Mouse (Mus musculus) cortical plate, adult 2 months (tissue): ENCODE results near the gene Vav1.

Experiments used
- CTCF ChIP-seq: fragments of 200-500 bp; IDR thresholded peaks from 2 replicates; pipeline ENCODE4 v1.5.1; 2011; ENCODE audit warnings: mild to moderate bottlenecking, control low read depth, low read length; ENCODE audit not compliant: insufficient read depth; ENCODE audit errors: extremely low read depth
- POLR2A ChIP-seq: fragments of 200-500 bp; IDR thresholded peaks from 2 replicates; pipeline ENCODE4 v1.6.1; 2011; ENCODE audit warnings: mild to moderate bottlenecking, low read length, control low read depth; ENCODE audit not compliant: insufficient read depth; ENCODE audit errors: extremely low read depth

DNA sequence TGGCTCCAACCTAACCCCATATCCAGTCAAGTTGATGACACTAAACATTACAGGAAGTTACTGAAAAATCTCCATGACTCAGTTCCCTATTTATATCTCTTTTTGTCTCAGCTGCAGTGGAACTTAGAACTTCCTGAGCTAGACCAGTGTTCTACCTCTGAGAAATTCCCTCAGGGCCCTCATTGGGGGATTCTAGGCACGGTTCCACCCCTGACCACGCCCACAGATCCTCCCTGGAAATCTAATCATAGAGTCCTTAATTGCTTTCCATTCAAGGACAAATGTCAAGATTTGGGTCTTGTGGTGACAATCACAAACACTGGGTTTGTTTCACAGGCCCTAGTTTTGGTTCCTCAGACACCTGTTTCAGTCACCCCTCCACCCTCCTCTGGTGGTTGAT is 6.2 kb downstream of the Vav1 start:
- TF ChIP-seq CTCF (no peak), POLR2A (no peak)
